Mouse (Mus musculus) forebrain, embryonic 11.5 days (tissue): ENCODE data around the gene Armc3. TPM values are rescaled to one million over a fixed set of nuclear protein-coding genes. Genes with fewer than 3 reads are reported as not detected.
A peak's percentile ranks its signal among the peaks of the same experiment; 100 is the strongest.

Experiments used
- ATAC-seq: fragments of 200-750 bp; cut with Nextera tagmentation; replicated peaks from 2 replicates; pipeline ENCODE4 v1.8.0; 2017; ENCODE audit warnings: moderate TSS enrichment; ENCODE audit not compliant: low FRiP score
- DNase-seq: peaks from one replicate; pipeline ENCODE4 v3.0.0-alpha.2; 2017; ENCODE audit warnings: low spot score
- H3K27ac ChIP-seq: fragments of 300-500 bp; sonication (generic); 2 replicates; pipeline ENCODE4 v1.5.1; 2014; ENCODE audit warnings: low read depth, low read length
- H3K27me3 ChIP-seq: fragments of 300-500 bp; sonication (generic); 2 replicates; pipeline ENCODE4 v1.6.1; 2014; ENCODE audit warnings: mild to moderate bottlenecking, low read length, mixed read lengths; ENCODE audit not compliant: control insufficient read depth, insufficient read depth
- H3K36me3 ChIP-seq: fragments of 300-500 bp; sonication (generic); 2 replicates; pipeline ENCODE4 v1.6.1; 2014; ENCODE audit warnings: mild to moderate bottlenecking, low read length, moderate library complexity, mixed read lengths; ENCODE audit not compliant: control insufficient read depth, insufficient read depth
- H3K4me1 ChIP-seq: fragments of 300-500 bp; sonication (generic); replicated peaks from 2 replicates; pipeline ENCODE4 v1.6.1; 2014; ENCODE audit warnings: low read length, mixed read lengths; ENCODE audit not compliant: control insufficient read depth, insufficient read depth
- H3K4me2 ChIP-seq: fragments of 300-500 bp; sonication (generic); 2 replicates; pipeline ENCODE4 v1.6.1; 2014; ENCODE audit warnings: low read depth, mild to moderate bottlenecking, low read length, moderate library complexity, mixed read lengths; ENCODE audit not compliant: severe bottlenecking
- H3K4me3 ChIP-seq: fragments of 300-500 bp; sonication (generic); 2 replicates; pipeline ENCODE4 v1.5.1; 2014; ENCODE audit warnings: low read depth, low read length
- H3K9ac ChIP-seq: fragments of 300-500 bp; sonication (generic); 2 replicates; pipeline ENCODE4 v1.6.1; 2014; ENCODE audit warnings: low read length
- H3K9me3 ChIP-seq: fragments of 300-500 bp; sonication (generic); 2 replicates; pipeline ENCODE4 v1.6.1; 2016; ENCODE audit warnings: low read length, mixed read lengths; ENCODE audit not compliant: control insufficient read depth
- WGBS: fragments of 180-500 bp; shearing (Covaris S2); extraction: QIAGEN DNeasy Blood & Tissue Kit; methylation state at CpG from one replicate; pipeline ENCODE4 v1.1.7; 2014; 5-methylcytosine and 5-hydroxymethylcytosine counted together
- polyA plus RNA-seq: library from polyadenylated mRNA; unstranded; fragments of >200 nt; fragmentation: Nextera tagmentation; extraction: Ambion mirVana; gene quantifications from 2 replicates; pipeline ENCODE4 v1.2.1, GENCODE M21; 2014

Gene Armc3
- polyA plus RNA-seq, 1 experiment from 2014 or later, result 0.49 TPM

DNA sequence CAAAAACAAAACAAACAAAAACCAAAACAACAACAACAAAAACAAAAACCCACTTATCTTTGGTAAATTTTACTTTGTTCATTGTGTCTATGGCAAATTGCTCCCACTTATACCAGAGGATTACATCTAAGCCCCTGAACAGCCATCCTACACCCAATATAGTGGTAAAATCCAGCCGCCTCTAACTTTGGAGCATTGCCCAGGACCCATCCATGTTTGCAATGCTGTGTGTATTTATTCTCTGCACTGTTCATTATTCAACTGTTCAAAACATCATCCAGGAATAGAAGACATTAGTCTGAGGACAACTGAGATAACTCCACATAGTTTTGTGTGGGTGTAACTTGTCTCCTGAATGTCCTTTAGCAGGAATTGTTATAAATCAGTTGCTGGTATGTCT is 1.0 kb downstream of the Armc3 start:
- H3K9me3 ChIP-seq, result no peaks in the 10 kb centered on the region
- no peak overlapping the region for H3K27ac ChIP-seq
- ATAC-seq (no peak), DNase-seq (no peak)
- H3K9ac ChIP-seq, result no peak overlapping the region
- H3K36me3 ChIP-seq, result no peaks in the 10 kb centered on the region
- H3K4me1 ChIP-seq, result 0 out of 2 replicates have a peak, but pooled peaks cover 2% of the 10 kb centered on the region
- no peaks in the 10 kb centered on the region for H3K27me3 ChIP-seq
- H3K4me2 ChIP-seq, result no peak overlapping the region
- H3K4me3 ChIP-seq, result no peak overlapping the region
- 88% methylated on average over 1 of the region's 1 CpGs for WGBS

DNA sequence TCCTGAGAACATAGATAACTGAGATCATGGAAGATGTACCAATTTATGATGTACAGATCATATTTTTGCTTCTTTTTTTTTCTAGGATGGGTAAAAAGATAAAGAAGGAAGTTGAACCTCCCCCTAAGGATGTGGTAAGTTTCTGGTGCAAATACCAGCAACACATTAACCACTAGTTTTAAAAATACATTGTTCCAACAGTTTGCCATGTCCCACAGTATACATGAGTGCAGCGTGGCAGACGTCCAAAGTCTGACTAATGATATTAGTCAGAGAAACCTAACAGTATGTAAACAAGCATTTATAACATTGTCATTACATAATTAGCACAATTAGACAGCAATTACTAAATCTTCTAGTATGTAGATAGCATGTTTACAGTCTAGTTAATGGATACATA is 2.6 kb downstream of the Armc3 start:
- Histone ChIP-seq H3K27ac (no peak overlapping the region), H3K4me1 (0 out of 2 replicates have a peak, but pooled peaks cover 2% of the 10 kb centered on the region), H3K27me3 (no peaks in the 10 kb centered on the region), H3K9me3 (no peaks in the 10 kb centered on the region), H3K4me2 (no peak overlapping the region), H3K4me3 (no peak overlapping the region), H3K36me3 (no peaks in the 10 kb centered on the region), H3K9ac (no peak overlapping the region)
- WGBS, result 87% methylated on average over 2 of the region's 2 CpGs
- ATAC-seq (no peak), DNase-seq (no peak)

DNA sequence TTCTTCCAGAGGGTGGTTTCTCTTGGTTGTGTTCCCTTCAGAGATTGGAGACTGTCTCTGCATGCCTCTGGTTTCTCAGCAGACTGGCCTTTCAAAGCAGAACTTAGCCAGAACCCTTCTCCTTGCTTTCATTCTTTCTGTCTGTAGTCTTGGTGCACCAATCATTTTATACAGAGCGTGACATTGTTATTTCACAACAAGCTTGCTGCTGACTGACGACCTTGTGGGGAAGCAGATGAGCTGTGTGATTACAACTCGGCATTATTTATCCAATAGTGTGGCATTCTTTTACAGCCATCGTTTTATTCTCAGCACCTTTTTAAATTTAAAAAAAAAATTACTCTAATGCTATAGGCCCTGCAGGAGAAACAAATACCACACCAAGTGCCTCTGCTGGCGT is 35.2 kb downstream of the Armc3 start:
- no peak overlapping the region for H3K27ac ChIP-seq
- H3K9me3 ChIP-seq, result no peaks in the 10 kb centered on the region
- no peak overlapping the region for H3K9ac ChIP-seq
- no peak overlapping the region for H3K4me3 ChIP-seq
- H3K4me2 ChIP-seq, result no peak overlapping the region
- 85% methylated on average over 5 of the region's 5 CpGs for WGBS
- no peaks in the 10 kb centered on the region for H3K4me1 ChIP-seq
- no peaks in the 10 kb centered on the region for H3K27me3 ChIP-seq
- ATAC-seq (no peak), DNase-seq (no peak)
- H3K36me3 ChIP-seq, result no peaks in the 10 kb centered on the region

DNA sequence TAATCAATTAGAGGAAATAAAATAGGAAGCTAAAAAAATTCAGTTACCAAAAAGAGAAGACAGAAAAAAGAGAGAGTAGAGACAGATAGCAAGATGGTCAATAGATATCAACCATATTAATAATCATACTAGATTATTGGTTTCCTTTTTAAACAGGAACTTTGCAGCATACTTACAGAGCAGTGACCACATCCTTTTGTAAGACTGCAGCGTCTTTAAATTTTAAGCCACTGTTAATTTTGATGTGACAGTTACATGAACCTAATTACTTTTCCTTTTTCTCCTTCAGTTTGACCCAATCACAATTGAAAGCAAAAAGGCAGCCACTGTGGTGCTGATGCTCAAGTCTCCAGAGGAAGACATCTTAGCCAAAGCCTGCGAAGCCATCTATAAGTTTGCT is 36.1 kb downstream of the Armc3 start:
- Histone ChIP-seq H3K27me3 (no peaks in the 10 kb centered on the region), H3K4me3 (no peak overlapping the region), H3K4me1 (no peaks in the 10 kb centered on the region), H3K4me2 (no peak overlapping the region), H3K27ac (no peak overlapping the region), H3K9me3 (no peaks in the 10 kb centered on the region), H3K36me3 (no peaks in the 10 kb centered on the region), H3K9ac (no peak overlapping the region)
- WGBS, result 88% methylated on average over 2 of the region's 2 CpGs
- no peak for ATAC-seq
- DNase-seq, result no peak

DNA sequence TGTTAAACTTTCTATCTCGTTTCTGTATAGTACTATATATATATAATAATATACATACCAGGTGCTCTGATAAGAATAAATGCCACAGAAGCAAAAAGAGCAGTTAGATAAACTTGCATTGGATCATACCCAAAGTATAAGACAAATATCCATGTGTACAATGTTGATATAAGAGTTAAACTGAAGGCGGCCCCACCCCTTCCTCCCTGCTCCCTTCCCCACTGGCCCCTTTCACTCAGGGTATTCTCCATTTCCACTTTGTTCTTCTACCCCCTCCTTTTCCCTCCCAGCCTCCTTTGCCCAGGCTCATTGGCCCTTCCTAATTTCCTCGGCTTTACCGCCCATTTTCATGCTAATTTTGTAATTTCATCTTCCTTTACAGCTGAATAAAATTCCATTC is 36.5 kb downstream of the Armc3 start:
- 0 out of 2 replicates have a peak, but pooled peaks have one; percentile 44 for ATAC-seq
- WGBS, result 62% methylated on average over 4 of the region's 4 CpGs

DNA sequence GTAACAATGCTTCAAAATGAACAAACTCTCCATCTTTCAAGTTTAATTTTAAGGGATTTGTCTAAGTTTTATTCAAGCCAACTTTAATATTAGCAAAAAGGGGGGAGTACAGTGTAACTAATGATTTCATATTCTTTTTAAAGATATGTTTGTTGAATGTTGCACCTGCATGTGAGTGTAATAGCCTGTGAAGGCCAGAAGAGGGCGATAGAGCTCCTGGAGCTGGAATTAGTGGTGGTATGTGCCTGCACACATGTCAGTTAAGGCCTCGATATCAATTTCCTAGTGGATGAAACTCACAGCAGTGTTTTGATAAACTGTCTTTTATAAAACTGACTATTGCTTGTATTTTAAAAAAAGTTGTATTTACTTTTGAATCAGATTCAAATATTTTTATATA is 39.7 kb downstream of the Armc3 start:
- H3K9ac ChIP-seq, result no peak overlapping the region
- H3K27me3 ChIP-seq, result no peaks in the 10 kb centered on the region
- no peak overlapping the region for H3K4me2 ChIP-seq
- H3K4me3 ChIP-seq, result no peak overlapping the region
- no peak overlapping the region for H3K27ac ChIP-seq
- DNase-seq (no peak), ATAC-seq (no peak)
- no peaks in the 10 kb centered on the region for H3K36me3 ChIP-seq
- WGBS, result 64% methylated on average over 2 of the region's 2 CpGs
- no peaks in the 10 kb centered on the region for H3K9me3 ChIP-seq
- H3K4me1 ChIP-seq, result no peaks in the 10 kb centered on the region

More for the DNA sequence above, 36.5 kb downstream of the Armc3 start:
- DNase-seq, result no peak
- H3K4me2 ChIP-seq, result no peak overlapping the region
- no peak overlapping the region for H3K4me3 ChIP-seq
- no peaks in the 10 kb centered on the region for H3K36me3 ChIP-seq
- no peak overlapping the region for H3K27ac ChIP-seq
- no peaks in the 10 kb centered on the region for H3K27me3 ChIP-seq
- H3K9ac ChIP-seq, result no peak overlapping the region
- no peaks in the 10 kb centered on the region for H3K4me1 ChIP-seq
- H3K9me3 ChIP-seq, result no peaks in the 10 kb centered on the region

DNA sequence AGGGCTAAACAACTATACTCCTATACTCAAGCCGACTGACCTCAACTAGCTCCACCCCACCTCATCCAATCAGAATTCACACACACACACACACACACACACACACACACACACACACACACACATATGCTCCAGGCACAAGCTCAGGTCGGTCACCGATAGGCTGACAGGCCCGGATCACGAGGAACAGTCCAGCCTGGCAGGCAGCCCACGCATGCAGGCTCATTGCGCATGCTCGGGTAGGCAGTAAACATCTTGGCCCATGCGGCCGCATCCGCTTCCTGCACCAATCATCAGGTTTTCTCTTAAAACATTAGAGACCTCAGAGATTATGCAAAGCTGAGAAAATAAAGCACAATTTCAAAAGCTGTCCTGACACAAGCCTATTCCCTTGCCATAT is 50.5 kb downstream of the Armc3 start:
- 90% methylated on average over 11 of the region's 11 CpGs for WGBS
- Histone ChIP-seq H3K27ac (no peak overlapping the region), H3K4me3 (no peak overlapping the region), H3K4me2 (no peak overlapping the region), H3K27me3 (no peaks in the 10 kb centered on the region), H3K4me1 (no peaks in the 10 kb centered on the region), H3K9ac (no peak overlapping the region), H3K36me3 (no peaks in the 10 kb centered on the region), H3K9me3 (no peaks in the 10 kb centered on the region; the same call in 1 of the 2 replicates)
- ATAC-seq (no peak), DNase-seq (no peak)

DNA sequence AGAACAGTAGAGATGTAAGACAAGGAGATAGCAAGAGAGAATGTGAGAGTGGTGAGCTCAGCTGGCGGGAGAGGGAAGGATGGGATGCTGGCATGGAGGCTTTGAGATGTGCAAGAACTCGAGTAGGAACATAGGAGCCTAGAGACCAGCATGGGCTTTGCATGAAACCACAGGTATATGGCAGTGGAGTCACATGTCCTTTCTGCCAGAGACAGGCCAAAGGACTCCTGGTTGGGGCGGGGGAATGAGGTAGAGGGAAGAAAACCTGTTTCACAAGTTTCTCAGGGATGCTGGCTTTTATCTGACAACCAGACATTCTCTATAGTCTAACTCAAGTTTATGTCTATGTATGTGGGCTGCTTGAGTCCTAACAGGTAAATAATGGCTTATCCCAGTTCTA is 55.9 kb downstream of the Armc3 start:
- Histone ChIP-seq H3K4me3 (no peak overlapping the region), H3K4me1 (no peaks in the 10 kb centered on the region), H3K27me3 (no peaks in the 10 kb centered on the region), H3K9me3 (no peaks in the 10 kb centered on the region), H3K4me2 (no peak overlapping the region), H3K9ac (no peak overlapping the region), H3K27ac (no peak overlapping the region), H3K36me3 (no peaks in the 10 kb centered on the region)
- ATAC-seq (no peak), DNase-seq (no peak)
- 84% methylated on average over 3 of the region's 3 CpGs for whole genome bisulfite sequencing

DNA sequence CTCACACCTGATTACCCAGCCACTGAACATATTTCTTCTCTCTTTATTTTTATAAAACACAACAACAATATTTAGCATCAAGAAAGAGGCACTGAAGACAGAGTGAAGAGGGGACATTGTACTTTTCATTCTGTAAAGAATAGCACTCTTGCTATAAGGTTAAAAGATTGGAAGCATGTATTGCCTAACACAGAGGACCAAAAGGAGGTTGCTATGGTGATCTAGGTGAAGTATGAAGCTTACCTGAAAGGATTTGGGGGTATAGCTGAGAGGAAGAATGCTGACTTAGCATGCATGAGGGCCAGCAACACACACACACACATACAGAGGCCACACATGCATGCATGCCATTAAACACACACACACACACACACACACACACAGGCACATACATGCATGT is 58.2 kb downstream of the Armc3 start:
- H3K4me1 ChIP-seq, result no peaks in the 10 kb centered on the region
- no peak overlapping the region for H3K4me3 ChIP-seq
- no peak for DNase-seq
- no peaks in the 10 kb centered on the region for H3K9me3 ChIP-seq
- H3K27me3 ChIP-seq, result no peaks in the 10 kb centered on the region
- no peaks in the 10 kb centered on the region for H3K36me3 ChIP-seq
- H3K9ac ChIP-seq, result no peak overlapping the region
- no peak overlapping the region for H3K27ac ChIP-seq
- no peak for ATAC-seq
- no peak overlapping the region for H3K4me2 ChIP-seq
